Mouse (Mus musculus) neural tube, embryonic 13.5 days (tissue): ENCODE results near the gene Vcl. TPM values are rescaled to one million over a fixed set of nuclear protein-coding genes. Genes with fewer than 3 reads are reported as not detected.

Source experiments
- ATAC-seq: fragments of 200-750 bp; cut with Nextera tagmentation; 2 replicates; pipeline ENCODE4 v1.8.0; 2017; ENCODE audit warnings: low read depth, mild to moderate bottlenecking, moderate TSS enrichment, moderate library complexity
- H3K27ac ChIP-seq: fragments of 300-500 bp; sonication (generic); replicated peaks from 2 replicates; pipeline ENCODE4 v1.5.1; 2015; ENCODE audit warnings: moderate library complexity, mild to moderate bottlenecking, inconsistent platforms
- H3K27me3 ChIP-seq: fragments of 300-500 bp; sonication (generic); 2 replicates; pipeline ENCODE4 v1.6.1; 2015; ENCODE audit warnings: mild to moderate bottlenecking, inconsistent platforms
- H3K36me3 ChIP-seq: fragments of 300-500 bp; sonication (generic); 2 replicates; pipeline ENCODE4 v1.6.1; 2015; ENCODE audit warnings: mild to moderate bottlenecking, inconsistent platforms
- H3K4me1 ChIP-seq: fragments of 300-500 bp; sonication (generic); replicated peaks from 2 replicates; pipeline ENCODE4 v1.6.1; 2015; ENCODE audit warnings: inconsistent platforms
- H3K4me2 ChIP-seq: fragments of 300-500 bp; sonication (generic); 2 replicates; pipeline ENCODE4 v1.6.1; 2015; ENCODE audit warnings: inconsistent platforms, mild to moderate bottlenecking, moderate library complexity
- H3K4me3 ChIP-seq: fragments of 300-500 bp; sonication (generic); 2 replicates; pipeline ENCODE4 v1.5.1; 2015; ENCODE audit warnings: mild to moderate bottlenecking, inconsistent platforms
- H3K9ac ChIP-seq: fragments of 300-500 bp; sonication (generic); 2 replicates; pipeline ENCODE4 v1.6.1; 2015; ENCODE audit warnings: moderate library complexity, mild to moderate bottlenecking, inconsistent platforms
- H3K9me3 ChIP-seq: fragments of 300-500 bp; sonication (generic); 2 replicates; pipeline ENCODE4 v1.6.1; 2016; ENCODE audit warnings: inconsistent platforms
- WGBS: fragments of 180-500 bp; shearing (Covaris S2); methylation state at CpG from one replicate; pipeline ENCODE4 v1.1.7; 2015; 5-methylcytosine and 5-hydroxymethylcytosine counted together
- polyA plus RNA-seq: library from polyadenylated mRNA; unstranded; fragments of >200 nt; fragmentation: Nextera tagmentation; extraction: Ambion mirVana; gene quantifications from 2 replicates; pipeline ENCODE4 v1.2.1, GENCODE M21; 2015

Vcl gene
- polyA plus RNA-seq, 1 experiment from 2014 or later = 20.7 TPM

GRCm38 (mm10) chr14:21076501-21077194 lies 147.4 kb downstream of the Vcl start:
- peak overlapping the region; percentile 77 for H3K4me2 ChIP-seq
- ATAC-seq = peak; percentile 47
- H3K4me1 ChIP-seq = peaks cover 8% of the 10 kb centered on the region
- H3K36me3 ChIP-seq = no peaks in the 10 kb centered on the region
- H3K27me3 ChIP-seq = no peaks in the 10 kb centered on the region
- peak overlapping the region; percentile 59 for H3K4me3 ChIP-seq
- 45% methylated on average over 7 of the region's 7 CpGs for WGBS
- no peaks in the 10 kb centered on the region for H3K9me3 ChIP-seq
- 0 out of 2 replicates have a peak overlapping the region, but pooled peaks have one; percentile 72 for H3K27ac ChIP-seq
- peak overlapping the region; percentile 74 for H3K9ac ChIP-seq

- 83% methylated on average over 4 of the region's 4 CpGs for WGBS
- Histone ChIP-seq H3K36me3 (no peaks in the 10 kb centered on the region), H3K4me2 (no peak overlapping the region), H3K9me3 (no peaks in the 10 kb centered on the region), H3K4me3 (no peak overlapping the region), H3K27ac (no peak overlapping the region), H3K9ac (no peak overlapping the region), H3K27me3 (no peaks in the 10 kb centered on the region), H3K4me1 (peaks cover 8% of the 10 kb centered on the region)
- ATAC-seq = no peak
These were observed 148.7 kb downstream of the Vcl start for GRCm38 (mm10) chr14:21077939-21078338.

- Histone ChIP-seq H3K4me3 (no peak overlapping the region), H3K27me3 (no peaks in the 10 kb centered on the region), H3K36me3 (no peaks in the 10 kb centered on the region), H3K4me1 (peaks cover 8% of the 10 kb centered on the region), H3K9ac (no peak overlapping the region), H3K4me2 (no peak overlapping the region), H3K9me3 (no peaks in the 10 kb centered on the region), H3K27ac (no peak overlapping the region)
- no peak for ATAC-seq
These were observed 149.3 kb downstream of the Vcl start for GRCm38 (mm10) chr14:21078511-21078910.

- ATAC-seq = no peak
- H3K4me1 ChIP-seq = peaks cover 14% of the 10 kb centered on the region
- no peaks in the 10 kb centered on the region for H3K9me3 ChIP-seq
- no peak overlapping the region for H3K27ac ChIP-seq
- no peak overlapping the region for H3K4me2 ChIP-seq
- H3K36me3 ChIP-seq = no peaks in the 10 kb centered on the region
- H3K9ac ChIP-seq = no peak overlapping the region
- no peaks in the 10 kb centered on the region for H3K27me3 ChIP-seq
- 73% methylated on average over 1 of the region's 1 CpGs for WGBS
- no peak overlapping the region for H3K4me3 ChIP-seq
These were observed 153.6 kb downstream of the Vcl start for GRCm38 (mm10) chr14:21082823-21083222.

Other genes starting within 250 kb of the Vcl start
- gene Fut11, start 234.4 kb upstream of the Vcl start, polyA plus RNA-seq = 28.3 and 29.1 TPM in 2 replicates
- 191 and 218 TPM in 2 replicates for gene Chchd1, start 226.4 kb upstream of the Vcl start, polyA plus RNA-seq
- gene Zswim8, start 221.8 kb upstream of the Vcl start, polyA plus RNA-seq = 51.4 and 51.5 TPM in 2 replicates
- gene Ndst2, start 194.8 kb upstream of the Vcl start, polyA plus RNA-seq = 17.4 and 20.8 TPM in 2 replicates
- gene Camk2g, start 135.3 kb upstream of the Vcl start, polyA plus RNA-seq = 155 and 159 TPM in 2 replicates
- gene Plau, start 92.7 kb upstream of the Vcl start, polyA plus RNA-seq = 1.2 TPM in 2 replicates
- gene Ap3m1, start 123.1 kb downstream of the Vcl start, polyA plus RNA-seq = 89.3 and 92.6 TPM in 2 replicates
- 39.0 and 46.7 TPM in 2 replicates for gene Adk, start 123.2 kb downstream of the Vcl start, polyA plus RNA-seq